Mouse (Mus musculus): Measurements from ENCODE around the gene Azin2. TPM values are rescaled to one million over a fixed set of nuclear protein-coding genes. Genes with fewer than 3 reads are reported as not detected.

Gene Azin2
- polyA plus RNA-seq, 1 experiment from 2014 or later = 6.8 TPM

- Histone ChIP-seq H3K4me3 (no peak overlapping the region), H3K36me3 (no peaks in the 10 kb centered on the region), H3K9me3 (replicated peaks) (no peaks in the 10 kb centered on the region), H3K27me3 (no peaks in the 10 kb centered on the region; the same call in 1 of the 2 replicates), H3K4me1 (replicated peaks) (peaks cover 3% of the 10 kb centered on the region; the same call in 1 of the 2 replicates), H3K4me2 (no peak overlapping the region), H3K9ac (no peak overlapping the region), H3K27ac (no peak overlapping the region)
- ATAC-seq (replicated peaks; ENCODE audit: insufficient number of reproducible peaks, insufficient read depth, low FRiP score, low read depth) = no peak
- WGBS = 59% methylated on average over 7 of the region's 7 CpGs
These were observed 29.5 kb downstream of the Azin2 start for GRCm38 (mm10) chr4:128932783-128933182.

GRCm38 (mm10) chr4:128924841-128925606, 37.2 kb downstream of the Azin2 start:
- peak overlapping the region; percentile 65 for H3K4me2 ChIP-seq
- 0 out of 2 replicates have a peak, but pooled peaks have one; percentile 65 for ATAC-seq (replicated peaks; ENCODE audit: insufficient number of reproducible peaks, insufficient read depth, low FRiP score, low read depth)
- peak overlapping the region; percentile 46 for H3K4me3 ChIP-seq
- peaks cover 10% of the 10 kb centered on the region for H3K4me1 ChIP-seq (replicated peaks)
- H3K9ac ChIP-seq = peak overlapping the region; percentile 19; the same call in 1 of the 2 replicates
- no peaks in the 10 kb centered on the region for H3K36me3 ChIP-seq
- 13% methylated on average over 36 of the region's 36 CpGs for WGBS
- H3K27me3 ChIP-seq = 0 out of 2 replicates have a peak, but pooled peaks cover 3% of the 10 kb centered on the region
- H3K27ac ChIP-seq = no peak overlapping the region
- no peaks in the 10 kb centered on the region for H3K9me3 ChIP-seq (replicated peaks)

GRCm38 (mm10) chr4:128923603-128924002, 38.6 kb downstream of the Azin2 start:
- H3K4me3 ChIP-seq = no peak overlapping the region
- WGBS = 54% methylated on average over 3 of the region's 3 CpGs
- H3K36me3 ChIP-seq = no peaks in the 10 kb centered on the region
- H3K27me3 ChIP-seq = 0 out of 2 replicates have a peak, but pooled peaks cover 3% of the 10 kb centered on the region
- no peak for ATAC-seq (replicated peaks; ENCODE audit: insufficient number of reproducible peaks, insufficient read depth, low FRiP score, low read depth)
- no peak overlapping the region for H3K4me2 ChIP-seq
- no peak overlapping the region for H3K9ac ChIP-seq
- peaks cover 10% of the 10 kb centered on the region for H3K4me1 ChIP-seq (replicated peaks)
- H3K9me3 ChIP-seq (replicated peaks) = no peaks in the 10 kb centered on the region
- H3K27ac ChIP-seq = no peak overlapping the region

- Histone ChIP-seq H3K27ac (no peak overlapping the region), H3K4me2 (no peak overlapping the region)
- WGBS = 15% methylated on average over 10 of the region's 10 CpGs
These were observed 43.1 kb downstream of the Azin2 start for GRCm38 (mm10) chr4:128919106-128919505.

GRCm38 (mm10) chr4:128918187-128918586, 44.1 kb downstream of the Azin2 start:
- Histone ChIP-seq H3K36me3 (no peaks in the 10 kb centered on the region), H3K4me2 (no peak overlapping the region), H3K9me3 (replicated peaks) (no peaks in the 10 kb centered on the region), H3K27ac (peak overlapping the region; percentile 16; the same call in 1 of the 2 replicates), H3K27me3 (peaks cover 4% of the 10 kb centered on the region; the same call in 1 of the 2 replicates), H3K4me1 (replicated peaks) (peaks cover 6% of the 10 kb centered on the region; the same call in 1 of the 2 replicates), H3K9ac (no peak overlapping the region), H3K4me3 (no peak overlapping the region)
- WGBS = 28% methylated on average over 3 of the region's 3 CpGs
- peak; percentile 67 for ATAC-seq (replicated peaks; ENCODE audit: insufficient number of reproducible peaks, insufficient read depth, low FRiP score, low read depth)

More at GRCm38 (mm10) chr4:128919106-128919505, 43.1 kb downstream of the Azin2 start:
- ATAC-seq (replicated peaks; ENCODE audit: insufficient number of reproducible peaks, insufficient read depth, low FRiP score, low read depth) = no peak
- Histone ChIP-seq H3K4me3 (no peak overlapping the region), H3K9me3 (replicated peaks) (no peaks in the 10 kb centered on the region), H3K9ac (no peak overlapping the region), H3K27me3 (peaks cover 7% of the 10 kb centered on the region; the same call in 1 of the 2 replicates), H3K4me1 (replicated peaks) (peaks cover 9% of the 10 kb centered on the region; the same call in 1 of the 2 replicates), H3K36me3 (no peaks in the 10 kb centered on the region)

- Histone ChIP-seq H3K9me3 (replicated peaks) (no peaks in the 10 kb centered on the region), H3K27me3 (peaks cover 4% of the 10 kb centered on the region; the same call in 1 of the 2 replicates), H3K4me3 (no peak overlapping the region), H3K36me3 (no peaks in the 10 kb centered on the region), H3K4me2 (no peak overlapping the region), H3K9ac (no peak overlapping the region), H3K27ac (peak overlapping the region; percentile 16; the same call in 1 of the 2 replicates), H3K4me1 (replicated peaks) (peaks cover 6% of the 10 kb centered on the region; the same call in 1 of the 2 replicates)
- no peak for ATAC-seq (replicated peaks; ENCODE audit: insufficient number of reproducible peaks, insufficient read depth, low FRiP score, low read depth)
- 78% methylated on average over 6 of the region's 6 CpGs for WGBS
These were observed 44.5 kb downstream of the Azin2 start for GRCm38 (mm10) chr4:128917756-128918155.

GRCm38 (mm10) chr4:128917119-128917518, 45.1 kb downstream of the Azin2 start:
- H3K36me3 ChIP-seq = no peaks in the 10 kb centered on the region
- H3K9ac ChIP-seq = no peak overlapping the region
- H3K4me1 ChIP-seq (replicated peaks) = peaks cover 6% of the 10 kb centered on the region; the same call in 1 of the 2 replicates
- H3K4me3 ChIP-seq = no peak overlapping the region
- ATAC-seq (replicated peaks; ENCODE audit: insufficient number of reproducible peaks, insufficient read depth, low FRiP score, low read depth) = no peak
- WGBS = 57% methylated on average over 3 of the region's 3 CpGs
- H3K4me2 ChIP-seq = no peak overlapping the region
- H3K27ac ChIP-seq = no peak overlapping the region
- peaks cover 4% of the 10 kb centered on the region; the same call in 1 of the 2 replicates for H3K27me3 ChIP-seq
- no peaks in the 10 kb centered on the region for H3K9me3 ChIP-seq (replicated peaks)

GRCm38 (mm10) chr4:128913794-128914193, 48.4 kb downstream of the Azin2 start:
- Histone ChIP-seq H3K4me3 (no peak overlapping the region), H3K4me2 (no peak overlapping the region), H3K4me1 (replicated peaks) (peaks cover 6% of the 10 kb centered on the region; the same call in 1 of the 2 replicates), H3K9ac (no peak overlapping the region), H3K9me3 (replicated peaks) (no peaks in the 10 kb centered on the region), H3K27me3 (peaks cover 4% of the 10 kb centered on the region), H3K27ac (no peak overlapping the region), H3K36me3 (no peaks in the 10 kb centered on the region)
- 12% methylated on average over 4 of the region's 4 CpGs for WGBS
- no peak for ATAC-seq (replicated peaks; ENCODE audit: insufficient number of reproducible peaks, insufficient read depth, low FRiP score, low read depth)

GRCm38 (mm10) chr4:128912085-128912484, 50.2 kb downstream of the Azin2 start:
- Histone ChIP-seq H3K4me1 (replicated peaks) (no peaks in the 10 kb centered on the region), H3K9me3 (replicated peaks) (no peaks in the 10 kb centered on the region), H3K27me3 (peaks cover 6% of the 10 kb centered on the region), H3K4me3 (no peak overlapping the region), H3K36me3 (no peaks in the 10 kb centered on the region), H3K9ac (no peak overlapping the region), H3K27ac (no peak overlapping the region), H3K4me2 (no peak overlapping the region)
- ATAC-seq (replicated peaks; ENCODE audit: insufficient number of reproducible peaks, insufficient read depth, low FRiP score, low read depth) = no peak
- 86% methylated on average over 10 of the region's 10 CpGs for WGBS

GRCm38 (mm10) chr4:128910276-128911063, 51.8 kb downstream of the Azin2 start:
- 58% methylated on average over 8 of the region's 8 CpGs for WGBS
- Histone ChIP-seq H3K27ac (no peak overlapping the region), H3K9me3 (replicated peaks) (no peaks in the 10 kb centered on the region), H3K4me2 (no peak overlapping the region), H3K9ac (no peak overlapping the region), H3K4me3 (no peak overlapping the region), H3K4me1 (replicated peaks) (no peaks in the 10 kb centered on the region), H3K36me3 (no peaks in the 10 kb centered on the region), H3K27me3 (peaks cover 6% of the 10 kb centered on the region)
- ATAC-seq (replicated peaks; ENCODE audit: insufficient number of reproducible peaks, insufficient read depth, low FRiP score, low read depth) = no peak

GRCm38 (mm10) chr4:128909378-128909831, 52.8 kb downstream of the Azin2 start:
- Histone ChIP-seq H3K36me3 (no peaks in the 10 kb centered on the region), H3K27me3 (peaks cover 3% of the 10 kb centered on the region; the same call in 1 of the 2 replicates), H3K4me1 (replicated peaks) (peaks cover 6% of the 10 kb centered on the region), H3K9ac (no peak overlapping the region), H3K4me2 (no peak overlapping the region), H3K27ac (no peak overlapping the region), H3K9me3 (replicated peaks) (no peaks in the 10 kb centered on the region), H3K4me3 (no peak overlapping the region)
- WGBS = 78% methylated on average over 14 of the region's 14 CpGs
- no peak for ATAC-seq (replicated peaks; ENCODE audit: insufficient number of reproducible peaks, insufficient read depth, low FRiP score, low read depth)

All from heart, embryonic 15.5 days (tissue).